Mouse (Mus musculus): ENCODE results near the gene Pcdh10. TPM values are rescaled to one million over a fixed set of nuclear protein-coding genes. Genes with fewer than 3 reads are reported as not detected.

Gene Pcdh10
- polyA plus RNA-seq, 1 experiment from 2014 or later: 0.51 TPM

DNA sequence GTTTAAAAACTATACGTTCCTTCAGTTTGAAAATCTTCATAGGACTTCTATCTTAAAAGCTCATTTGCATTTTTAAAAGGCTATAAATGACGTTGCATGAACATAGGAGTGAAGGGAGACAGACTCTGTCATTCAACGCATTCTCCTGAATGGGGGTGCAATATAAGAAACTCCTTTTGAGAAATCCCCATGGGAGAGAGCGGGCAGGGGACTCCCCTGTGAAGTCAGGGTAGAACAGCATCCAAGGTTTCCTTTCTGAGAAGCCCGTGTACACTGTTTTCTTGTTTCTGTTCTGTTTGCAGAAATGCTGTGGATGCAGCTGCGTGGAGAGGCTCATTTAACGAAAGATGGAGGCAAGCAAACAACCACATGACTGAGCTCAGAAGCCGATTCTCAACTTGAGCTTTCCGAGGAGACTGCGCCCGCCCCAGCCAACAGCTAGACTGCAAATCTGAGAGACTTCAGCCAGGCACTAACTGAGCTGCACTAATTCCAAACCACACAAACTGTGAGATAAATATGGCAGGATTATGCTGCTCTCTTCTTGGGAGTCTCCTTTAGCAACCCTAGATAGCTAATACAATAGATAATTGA lies 54.1 kb downstream of the Pcdh10 start:
- H3K4me3 ChIP-seq (ENCODE audit: low read depth, low read length): no peak overlapping the region
- no peak for ATAC-seq
- no peaks in the 10 kb centered on the region for H3K9me3 ChIP-seq (ENCODE audit: control insufficient read depth)
- no peak overlapping the region for H3K9ac ChIP-seq (ENCODE audit: low read depth, low read length)
- no peaks in the 10 kb centered on the region for H3K36me3 ChIP-seq (ENCODE audit: control insufficient read depth, insufficient read depth)
- H3K27me3 ChIP-seq (replicated peaks; ENCODE audit: control insufficient read depth, insufficient read depth, low read length): no peaks in the 10 kb centered on the region
- H3K4me2 ChIP-seq (replicated peaks; ENCODE audit: low read depth): no peak overlapping the region
- 43% methylated on average over 11 of the region's 11 CpGs for WGBS
- TF ChIP-seq CTCF (IDR thresholded peaks at IDR 0.05; ENCODE audit: low read depth): no peak
- no peaks in the 10 kb centered on the region for H3K4me1 ChIP-seq (replicated peaks; ENCODE audit: control insufficient read depth, insufficient read depth, low read length)
- H3K27ac ChIP-seq (ENCODE audit: low read depth, low read length): no peak overlapping the region
